Mouse (Mus musculus) midbrain, postnatal 0 days (tissue): Measurements from ENCODE around the gene Olfr1359. TPM values are rescaled to one million over a fixed set of nuclear protein-coding genes. Genes with fewer than 3 reads are reported as not detected.
"Not testable (repeated sequence)": the region's sequence is repeated elsewhere in the genome, so short reads cannot be mapped to it uniquely, and the experiment has no call there.

Experiments
- ATAC-seq: fragments of 200-750 bp; cut with Nextera tagmentation; 2 replicates; pipeline ENCODE4 v1.8.0; 2017; ENCODE audit warnings: moderate number of reproducible peaks, mild to moderate bottlenecking, moderate TSS enrichment, moderate library complexity; ENCODE audit not compliant: low FRiP score
- DNase-seq: peaks from one replicate; pipeline ENCODE4 v3.0.0-alpha.2; 2015; ENCODE audit warnings: low spot score
- H3K27ac ChIP-seq: fragments of 300-500 bp; sonication (generic); 2 replicates; pipeline ENCODE4 v1.5.1; 2014; ENCODE audit warnings: low read depth, mild to moderate bottlenecking, low read length, mixed read lengths
- H3K27me3 ChIP-seq: fragments of 300-500 bp; sonication (generic); 2 replicates; pipeline ENCODE4 v1.6.1; 2014; ENCODE audit warnings: low read length, control low read depth, mixed read lengths; ENCODE audit not compliant: insufficient read depth
- H3K36me3 ChIP-seq: fragments of 300-500 bp; sonication (generic); 2 replicates; pipeline ENCODE4 v1.6.1; 2014; ENCODE audit warnings: low read length, control low read depth, mixed read lengths; ENCODE audit not compliant: insufficient read depth
- H3K4me1 ChIP-seq: fragments of 300-500 bp; sonication (generic); 2 replicates; pipeline ENCODE4 v1.6.1; 2014; ENCODE audit warnings: mild to moderate bottlenecking, control low read depth, antibody characterized with exemption, low read length, mixed read lengths; ENCODE audit not compliant: insufficient read depth
- H3K4me2 ChIP-seq: fragments of 300-500 bp; sonication (generic); 2 replicates; pipeline ENCODE4 v1.6.1; 2014; ENCODE audit warnings: low read depth, mild to moderate bottlenecking, low read length, mixed read lengths; ENCODE audit not compliant: poor library complexity, severe bottlenecking
- H3K4me3 ChIP-seq: fragments of 300-500 bp; sonication (generic); 2 replicates; pipeline ENCODE4 v1.5.1; 2014; ENCODE audit warnings: low read depth, mild to moderate bottlenecking, low read length, moderate library complexity
- H3K9ac ChIP-seq: fragments of 300-500 bp; sonication (generic); replicated peaks from 2 replicates; pipeline ENCODE4 v1.6.1; 2014; ENCODE audit warnings: mild to moderate bottlenecking, low read length, moderate library complexity, mixed read lengths; ENCODE audit not compliant: poor library complexity, severe bottlenecking
- H3K9me3 ChIP-seq: fragments of 300-500 bp; sonication (generic); 2 replicates; pipeline ENCODE4 v1.6.1; 2016; ENCODE audit warnings: low read length, control low read depth
- CTCF ChIP-seq: IDR thresholded peaks from 2 replicates; pipeline ENCODE4 v1.5.1; 2016; ENCODE audit warnings: antibody characterized with exemption, mild to moderate bottlenecking
- WGBS: fragments of 180-500 bp; shearing (Covaris S2); extraction: QIAGEN DNeasy Blood & Tissue Kit; methylation state at CpG from one replicate; pipeline ENCODE4 v1.1.7; 2014; 5-methylcytosine and 5-hydroxymethylcytosine counted together
- polyA plus RNA-seq: library from polyadenylated mRNA; unstranded; fragments of >200 nt; fragmentation: Nextera tagmentation; extraction: Ambion mirVana; gene quantifications from 2 replicates; pipeline ENCODE4 v1.2.1, GENCODE M21; 2015
- total RNA-seq: library from RNA; depleted of rRNA; stranded (reverse); fragments of >200 nt; gene quantifications from 2 replicates; pipeline ENCODE4 v1.2.3, GENCODE M21; 2014

Gene Olfr1359
- total and polyA plus RNA-seq, 2 experiments from 2014 or later: not detected

DNA sequence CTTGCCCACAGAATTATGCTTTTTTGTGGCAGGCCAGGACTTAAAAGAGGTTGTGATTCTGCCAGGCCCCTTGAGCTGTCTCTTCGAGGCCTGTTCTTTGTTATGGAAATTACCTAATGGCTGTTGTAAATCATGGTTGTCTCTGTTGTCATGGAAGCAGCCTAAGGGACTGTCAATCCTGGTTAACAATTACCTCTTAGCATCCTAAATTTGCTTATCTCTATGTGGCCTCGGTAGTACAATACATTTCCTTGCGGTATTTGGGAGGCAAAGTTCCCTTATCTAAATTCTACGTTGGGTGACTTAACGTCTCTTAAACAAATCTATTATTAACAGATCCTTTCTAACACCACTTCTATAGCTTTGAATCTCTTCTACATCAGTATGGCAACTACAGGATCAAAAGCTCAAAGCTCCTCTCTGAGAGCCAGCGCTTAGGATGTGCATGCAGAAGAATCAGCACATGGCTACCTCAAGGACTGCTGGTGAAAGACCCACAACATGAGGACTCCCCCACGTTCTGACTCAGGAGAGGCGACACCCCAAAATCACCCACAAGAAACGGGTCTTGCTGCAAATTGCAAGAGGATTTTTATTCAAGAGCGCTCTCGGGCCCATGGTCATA is 30.1 kb downstream of the Olfr1359 start:
- no peak overlapping the region for H3K4me2 ChIP-seq
- H3K36me3 ChIP-seq: no peaks in the 10 kb centered on the region
- no peaks in the 10 kb centered on the region for H3K27me3 ChIP-seq
- no peaks in the 10 kb centered on the region for H3K9me3 ChIP-seq
- H3K4me1 ChIP-seq: no peaks in the 10 kb centered on the region
- no peak for ATAC-seq
- no peak for DNase-seq
- 28% methylated on average over 11 of the region's 11 CpGs for WGBS
- H3K9ac ChIP-seq: no peak overlapping the region
- no peak overlapping the region for H3K4me3 ChIP-seq
- no peak for TF ChIP-seq CTCF
- no peak overlapping the region for H3K27ac ChIP-seq

DNA sequence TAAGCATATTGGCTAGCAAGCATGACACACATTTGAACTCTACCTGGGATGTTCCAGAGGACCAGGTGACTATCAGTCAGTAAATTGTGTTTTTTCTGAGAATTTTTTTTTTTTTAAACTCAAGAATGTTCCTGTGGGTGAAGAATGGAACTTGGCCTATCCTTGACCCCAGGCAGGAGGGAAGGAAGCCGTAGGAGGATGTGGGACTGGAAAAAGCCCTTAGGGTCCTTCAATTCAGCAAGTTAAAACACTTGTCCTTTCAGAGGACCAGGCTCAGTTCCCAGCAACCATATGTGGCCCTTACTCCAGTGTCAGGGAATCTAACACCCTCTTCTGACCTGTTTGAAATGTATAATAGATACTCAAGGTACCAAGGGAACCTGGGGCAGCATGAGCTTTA is 31.6 kb downstream of the Olfr1359 start:
- WGBS: 82% methylated on average over 1 of the region's 1 CpGs
- ATAC-seq (no peak), DNase-seq (no peak)
- no peak overlapping the region for H3K9ac ChIP-seq
- no peak overlapping the region for H3K27ac ChIP-seq
- no peaks in the 10 kb centered on the region for H3K27me3 ChIP-seq
- no peak overlapping the region for H3K4me2 ChIP-seq
- H3K4me1 ChIP-seq: no peaks in the 10 kb centered on the region
- no peak for TF ChIP-seq CTCF
- H3K9me3 ChIP-seq: no peaks in the 10 kb centered on the region
- H3K36me3 ChIP-seq: no peaks in the 10 kb centered on the region
- no peak overlapping the region for H3K4me3 ChIP-seq

DNA sequence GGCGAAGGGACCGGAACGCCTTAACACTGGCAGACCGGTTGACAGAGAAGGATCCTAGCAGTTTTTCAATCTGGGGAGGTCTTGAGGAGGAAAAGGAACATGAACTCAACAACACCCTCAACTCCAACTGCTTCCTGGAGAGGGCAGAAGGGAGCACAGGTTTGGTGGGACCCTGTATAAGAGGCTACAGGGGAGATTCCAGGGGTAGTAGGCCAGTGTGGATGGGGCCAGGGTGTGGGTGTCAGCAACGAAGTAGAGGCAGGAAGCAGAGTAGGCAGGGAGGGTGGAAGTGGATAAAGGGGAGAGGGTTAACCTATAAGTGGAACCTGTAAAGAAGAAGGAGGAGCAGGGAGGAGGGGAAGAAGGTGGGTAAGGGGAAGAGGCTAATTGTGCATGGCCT is 35.6 kb downstream of the Olfr1359 start:
- Histone ChIP-seq H3K36me3 (no peaks in the 10 kb centered on the region), H3K27me3 (no peaks in the 10 kb centered on the region), H3K4me2 (peak overlapping the region; percentile 67), H3K9me3 (no peaks in the 10 kb centered on the region), H3K4me3 (no peak overlapping the region), H3K9ac (no peak overlapping the region), H3K27ac (peak overlapping the region; percentile 81), H3K4me1 (no peaks in the 10 kb centered on the region)
- TF ChIP-seq CTCF: peak; percentile 39
- 62% methylated on average over 5 of the region's 5 CpGs for whole genome bisulfite sequencing
- DNase-seq: no peak
- ATAC-seq: peak; percentile 10; the same call in 1 of the 2 replicates

DNA sequence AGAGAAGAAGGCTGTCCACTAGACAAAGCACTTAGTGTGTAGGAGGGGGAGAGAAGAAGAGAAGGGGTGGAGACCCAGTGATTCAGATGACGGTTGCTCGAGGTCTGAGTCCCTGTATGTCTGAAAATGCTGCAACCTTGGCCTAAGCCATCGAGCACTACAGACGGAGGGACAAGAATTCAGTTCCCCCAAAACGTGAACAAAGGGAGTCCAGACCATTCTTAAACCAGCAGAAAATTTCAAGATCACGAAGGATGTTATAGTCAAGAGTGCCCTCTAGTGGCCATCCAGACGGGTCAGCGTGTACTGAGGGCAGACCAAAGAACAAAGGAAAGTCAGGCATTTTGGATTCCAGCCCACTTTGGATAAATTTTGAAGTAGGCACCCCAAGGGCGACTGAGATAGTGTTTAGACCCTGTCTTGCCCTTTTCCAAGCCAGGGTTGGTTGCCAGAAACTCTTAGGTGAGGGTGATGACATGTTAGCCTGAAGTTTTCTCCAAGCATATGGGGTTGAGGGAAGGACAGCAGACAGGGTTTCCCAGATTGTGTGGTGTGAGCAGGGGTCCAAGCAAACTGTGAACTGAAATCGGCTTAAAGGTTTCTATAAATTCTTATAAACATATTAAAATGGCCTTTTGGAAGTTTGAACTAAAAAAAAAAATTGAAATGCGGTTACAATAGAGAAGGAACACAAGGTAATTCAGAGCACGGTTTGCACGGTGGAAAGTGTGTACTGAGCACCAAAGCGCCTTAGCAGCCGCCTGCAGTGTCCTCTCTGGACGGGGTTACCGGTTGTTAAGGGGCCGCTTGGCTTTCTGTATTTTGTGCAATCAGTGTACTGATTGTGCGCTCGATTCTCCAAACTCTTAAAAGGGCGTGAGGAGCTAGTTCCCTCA is 36.3 kb downstream of the Olfr1359 start:
- ATAC-seq: peak; percentile 83
- H3K4me3 ChIP-seq: peak overlapping the region; percentile 46
- H3K4me1 ChIP-seq: no peaks in the 10 kb centered on the region
- H3K27ac ChIP-seq: peak overlapping the region; percentile 81
- TF ChIP-seq CTCF: peak; percentile 90
- H3K27me3 ChIP-seq: no peaks in the 10 kb centered on the region
- WGBS: under 1% methylated on average over 21 of the region's 21 CpGs
- peak overlapping the region; percentile 67 for H3K4me2 ChIP-seq
- H3K9me3 ChIP-seq: no peaks in the 10 kb centered on the region
- H3K36me3 ChIP-seq: no peaks in the 10 kb centered on the region
- peak; percentile 96 for DNase-seq
- peak overlapping the region; percentile 57 for H3K9ac ChIP-seq

DNA sequence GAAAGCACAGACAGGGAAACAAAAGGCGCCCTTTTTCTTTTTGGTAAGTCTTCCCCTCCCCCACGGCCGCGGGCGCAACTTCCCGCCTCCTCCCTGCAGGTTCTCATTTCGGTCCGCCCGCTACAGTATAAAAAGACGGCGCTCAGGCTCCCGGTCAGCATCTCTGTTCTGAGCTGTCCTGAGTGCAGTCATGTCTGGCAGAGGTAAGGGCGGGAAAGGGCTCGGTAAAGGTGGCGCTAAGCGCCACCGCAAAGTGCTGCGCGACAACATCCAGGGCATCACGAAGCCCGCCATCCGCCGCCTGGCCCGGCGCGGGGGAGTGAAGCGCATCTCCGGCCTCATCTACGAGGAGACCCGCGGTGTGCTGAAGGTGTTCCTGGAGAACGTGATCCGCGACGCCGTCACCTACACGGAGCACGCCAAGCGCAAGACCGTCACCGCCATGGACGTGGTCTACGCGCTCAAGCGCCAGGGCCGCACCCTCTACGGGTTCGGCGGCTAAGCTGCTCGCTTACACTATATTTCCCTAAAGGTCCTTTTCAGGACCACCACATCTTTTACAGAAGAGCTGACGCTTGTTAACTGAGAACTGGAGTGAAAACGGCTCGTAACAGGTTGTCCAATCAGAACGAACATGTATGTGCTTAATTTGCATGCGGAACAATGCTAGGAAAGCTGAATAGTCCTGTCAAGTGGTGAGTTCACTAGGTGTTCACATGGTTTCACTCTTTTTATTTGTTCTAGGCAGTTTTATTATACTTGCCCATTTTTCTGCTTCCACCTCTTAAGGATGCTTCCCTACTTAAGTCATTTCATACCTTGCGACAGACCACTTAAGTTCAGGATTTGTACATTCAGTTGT is 37.2 kb downstream of the Olfr1359 start, which contains the start of gene Hist1h4j:
Gene Hist1h4j (plus strand): TSS at position 159 of the 862 bp plus-strand sequence.
- peak within 1 kb of the TSS; percentile 67 for H3K4me2 ChIP-seq
- ATAC-seq (peak; percentile 88), DNase-seq (peak; percentile 88)
- H3K9me3 ChIP-seq, H3K4me1 ChIP-seq, H3K27me3 ChIP-seq, H3K36me3 ChIP-seq: not testable (repeated sequence)
- peak within 1 kb of the TSS; percentile 57 for H3K9ac ChIP-seq
- peak within 1 kb of the TSS; percentile 81 for H3K27ac ChIP-seq
- peak within 1 kb of the TSS; percentile 46 for H3K4me3 ChIP-seq
- WGBS: under 1% methylated on average over 40 of the region's 56 CpGs
